Mouse (Mus musculus): ENCODE measurements around the gene Epb41.
A peak's percentile ranks its signal among the peaks of the same experiment; 100 is the strongest.

Epb41 gene

GRCm38 (mm10) chr4:132074077-132074932 lies 816 bp downstream of the Epb41 start, which contains the start of gene Gm10300:
Gene Gm10300 (plus strand): TSS chr4:132074697.
- peak; percentile 46 for DNase-seq (ENCODE audit: low spot score)

DNA sequence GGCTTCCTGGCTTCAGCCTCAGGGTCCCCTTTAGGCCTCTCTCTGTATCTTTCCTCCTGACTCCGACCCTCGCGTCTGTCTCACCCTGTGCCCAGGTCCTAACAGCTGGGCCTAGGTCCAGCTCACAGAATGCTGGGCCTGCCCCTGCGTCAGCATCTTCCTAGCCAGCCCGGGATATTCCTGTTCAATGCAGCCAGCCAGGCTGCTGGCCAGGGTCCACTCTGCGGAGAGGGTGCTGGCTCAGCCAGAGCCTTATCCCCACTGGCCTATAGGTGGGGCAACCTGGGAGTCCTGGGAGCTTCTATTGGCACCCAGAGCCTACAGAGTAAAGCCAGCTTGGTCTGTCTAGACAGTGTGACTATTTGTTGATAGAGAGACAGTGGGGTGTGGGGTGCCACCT lies 2.2 kb downstream of the Epb41 start:
- DNase-seq (ENCODE audit: low spot score) = no peak

- no peak for DNase-seq (ENCODE audit: low spot score)
Observed at GRCm38 (mm10) chr4:132072156-132072555, 3.0 kb downstream of the Epb41 start.

DNA sequence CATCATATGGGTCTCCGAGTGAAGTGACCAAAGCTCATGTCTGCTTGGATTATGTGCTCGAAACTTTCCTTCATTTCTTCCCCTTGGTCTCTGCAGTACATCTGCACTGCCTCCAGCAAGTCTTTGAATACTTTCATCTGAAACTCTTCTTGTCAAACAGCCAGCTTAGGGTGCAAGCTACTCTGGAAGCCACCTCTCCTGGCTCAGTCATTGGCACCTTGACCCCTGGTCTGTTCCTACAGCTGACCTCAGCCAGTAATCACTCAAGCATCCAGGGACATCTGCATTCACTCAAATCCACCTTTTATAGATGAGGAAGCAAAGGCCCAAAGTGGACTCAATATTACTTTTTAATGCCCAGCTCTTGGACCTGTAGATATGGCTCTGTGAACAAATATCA lies 3.4 kb downstream of the Epb41 start:
- DNase-seq (ENCODE audit: low spot score) = no peak

GRCm38 (mm10) chr4:132067938-132068235 lies 7.2 kb downstream of the Epb41 start:
- DNase-seq (ENCODE audit: low spot score) = no peak

DNA sequence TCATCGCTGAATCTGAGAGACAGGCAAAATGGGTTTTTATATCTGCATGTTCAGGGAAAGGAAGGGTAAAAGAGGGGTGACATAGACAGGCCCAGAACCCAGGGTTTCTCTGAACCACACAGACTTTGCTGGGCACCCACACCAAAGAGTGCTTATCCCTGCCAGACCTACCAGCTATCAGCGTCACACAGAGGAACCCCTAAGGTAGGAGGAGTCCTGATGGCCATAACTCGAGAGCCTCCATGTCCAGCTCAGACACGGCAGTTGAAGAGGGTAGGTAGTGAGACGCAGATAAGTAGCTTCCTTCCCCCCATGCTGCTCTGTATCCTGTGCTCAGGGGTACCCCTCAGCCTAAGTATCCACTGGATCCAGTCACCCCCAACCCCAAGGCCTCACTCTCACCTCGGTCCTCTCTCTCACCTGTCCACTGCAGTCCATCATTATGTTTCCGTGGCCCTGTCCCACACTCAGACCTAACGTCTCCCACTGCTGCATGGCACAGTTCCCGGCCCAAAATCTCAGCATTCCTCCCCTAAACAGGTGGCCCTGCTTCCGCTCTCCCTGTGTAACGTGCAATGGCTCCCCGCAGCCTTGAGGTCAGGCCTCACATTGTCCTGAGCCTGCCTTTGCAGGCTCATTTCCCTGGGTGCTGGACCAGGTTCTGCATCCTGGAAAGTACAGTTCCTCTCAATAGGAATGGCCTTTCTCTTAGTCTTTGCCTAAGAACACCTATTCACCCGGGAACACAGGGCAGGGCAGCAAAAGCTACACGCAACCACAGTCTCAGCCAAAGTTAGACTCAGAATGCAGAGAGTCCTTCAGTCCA lies 7.8 kb downstream of the Epb41 start:
- no peak for DNase-seq (ENCODE audit: low spot score)

- DNase-seq (ENCODE audit: low spot score) = peak; percentile 41
Observed at GRCm38 (mm10) chr4:132066101-132066773, 8.9 kb downstream of the Epb41 start.

GRCm38 (mm10) chr4:132065578-132065977 lies 9.5 kb downstream of the Epb41 start:
- DNase-seq (ENCODE audit: low spot score) = no peak

DNA sequence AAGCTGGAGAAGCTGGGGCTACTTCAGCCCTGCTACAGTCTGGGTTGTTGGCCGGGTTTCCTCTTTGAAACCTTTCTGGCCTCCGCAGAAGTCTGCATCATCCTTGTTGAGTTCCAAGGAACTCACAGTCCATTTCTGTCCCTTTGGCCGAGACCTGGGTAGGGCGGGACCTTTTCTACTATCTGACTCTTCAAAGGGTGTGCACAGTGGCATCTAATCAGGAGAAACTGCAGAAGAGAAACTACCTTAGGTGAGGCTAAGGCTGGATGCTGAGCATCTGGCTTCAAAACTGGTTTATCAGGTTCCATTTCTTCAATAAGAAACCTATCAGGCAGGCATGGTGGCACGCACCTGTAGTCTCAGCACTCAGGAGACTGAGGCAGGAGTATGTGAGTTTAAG lies 10.6 kb downstream of the Epb41 start:
- DNase-seq (ENCODE audit: low spot score) = no peak

GRCm38 (mm10) chr4:132062934-132063884 lies 11.9 kb downstream of the Epb41 start:
- DNase-seq (ENCODE audit: low spot score) = no peak

DNA sequence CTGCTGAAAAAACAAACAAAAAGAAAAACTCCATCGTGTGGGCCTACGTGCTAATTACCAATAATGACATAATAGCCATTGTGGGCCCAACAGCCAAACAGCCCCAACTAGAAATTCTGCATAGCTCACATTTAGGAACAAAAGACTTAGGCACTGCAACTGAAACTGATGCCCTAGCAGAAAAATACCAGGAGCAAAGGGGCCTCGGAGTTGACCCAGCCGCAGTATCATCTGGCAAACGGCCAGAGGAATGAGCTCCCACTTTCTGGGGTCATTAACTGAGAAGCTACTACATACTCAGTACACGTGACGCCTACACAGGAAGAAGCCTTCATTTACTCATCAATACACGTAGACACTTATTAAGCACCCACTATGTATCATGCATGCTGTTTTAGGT lies 12.8 kb downstream of the Epb41 start:
- DNase-seq (ENCODE audit: low spot score) = no peak

DNA sequence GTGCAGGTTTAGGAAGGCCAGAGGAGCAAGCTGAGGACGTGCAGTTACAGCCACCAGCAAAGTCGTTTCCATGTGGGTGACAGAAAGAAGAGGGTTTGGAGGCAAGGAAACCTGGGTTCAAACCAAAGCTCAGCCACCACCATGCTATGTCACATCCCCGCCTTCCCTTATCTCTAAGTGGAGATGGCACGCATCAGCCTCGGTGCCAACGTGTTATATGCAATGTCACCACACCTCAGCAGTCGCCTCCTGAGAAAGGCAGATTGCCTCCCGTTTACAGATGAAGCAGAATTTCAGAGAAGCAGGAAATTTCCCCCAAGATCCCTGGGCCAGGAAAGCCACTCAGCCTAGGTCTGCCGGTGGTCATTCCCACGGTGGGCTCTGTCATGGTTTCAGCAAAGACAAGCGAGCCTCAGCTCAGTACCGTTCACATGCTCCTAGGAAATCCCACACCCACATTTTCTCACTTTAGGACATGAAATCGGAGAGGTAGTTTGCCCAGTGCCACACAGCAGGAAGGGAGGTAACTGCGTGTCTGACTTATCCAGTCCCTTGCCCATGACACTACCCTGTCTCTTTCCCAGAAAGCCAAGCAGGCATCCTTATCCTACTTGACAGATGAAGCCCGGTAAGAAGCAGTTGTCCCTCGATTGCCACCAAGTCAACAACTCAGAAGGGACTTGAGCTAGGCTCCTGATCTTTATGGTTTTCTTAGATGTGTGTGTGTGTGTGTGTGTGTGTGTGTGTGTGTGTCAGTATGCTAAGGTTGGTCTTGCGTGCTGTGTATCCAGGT lies 14.9 kb downstream of the Epb41 start:
- DNase-seq (ENCODE audit: low spot score) = no peak

DNA sequence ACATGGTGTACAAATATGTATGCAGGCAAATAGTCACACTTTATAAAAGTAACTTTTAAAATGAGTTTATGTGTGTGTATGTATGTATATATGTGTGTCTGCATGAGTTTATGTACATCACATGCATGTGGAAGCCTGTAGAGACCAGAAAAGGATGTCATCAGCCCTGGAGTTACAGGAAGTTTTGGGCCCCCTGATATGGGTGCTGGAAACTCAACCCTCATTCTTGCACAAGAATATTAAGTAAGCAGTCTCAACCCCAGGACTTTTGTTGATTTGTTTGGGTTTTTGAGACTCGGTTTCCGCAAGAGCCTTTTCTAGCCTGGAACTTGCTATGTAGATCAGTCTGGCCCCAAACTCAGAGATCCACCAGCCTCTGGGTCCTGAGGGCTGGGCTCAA lies 15.6 kb downstream of the Epb41 start:
- DNase-seq (ENCODE audit: low spot score) = no peak

DNA sequence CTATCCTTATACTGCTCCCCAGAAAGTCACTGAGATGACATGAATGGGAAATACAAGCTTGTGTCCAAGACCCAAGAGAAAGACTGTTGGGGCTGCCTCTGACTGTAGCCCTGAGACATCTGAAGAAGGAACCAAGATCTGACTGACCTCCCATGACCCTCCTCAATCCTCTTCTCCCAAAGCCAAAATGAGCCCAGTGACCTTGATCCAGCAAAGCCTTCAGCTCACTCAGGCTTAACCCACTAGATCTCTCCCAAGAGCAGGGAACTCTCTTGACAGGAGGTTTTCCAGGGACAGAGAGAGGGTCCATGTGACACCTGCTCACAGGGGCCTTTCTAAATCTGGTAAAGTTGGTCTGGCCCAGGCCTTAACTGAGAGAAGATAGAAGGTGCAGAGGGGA lies 17.8 kb downstream of the Epb41 start:
- DNase-seq (ENCODE audit: low spot score) = no peak

DNA sequence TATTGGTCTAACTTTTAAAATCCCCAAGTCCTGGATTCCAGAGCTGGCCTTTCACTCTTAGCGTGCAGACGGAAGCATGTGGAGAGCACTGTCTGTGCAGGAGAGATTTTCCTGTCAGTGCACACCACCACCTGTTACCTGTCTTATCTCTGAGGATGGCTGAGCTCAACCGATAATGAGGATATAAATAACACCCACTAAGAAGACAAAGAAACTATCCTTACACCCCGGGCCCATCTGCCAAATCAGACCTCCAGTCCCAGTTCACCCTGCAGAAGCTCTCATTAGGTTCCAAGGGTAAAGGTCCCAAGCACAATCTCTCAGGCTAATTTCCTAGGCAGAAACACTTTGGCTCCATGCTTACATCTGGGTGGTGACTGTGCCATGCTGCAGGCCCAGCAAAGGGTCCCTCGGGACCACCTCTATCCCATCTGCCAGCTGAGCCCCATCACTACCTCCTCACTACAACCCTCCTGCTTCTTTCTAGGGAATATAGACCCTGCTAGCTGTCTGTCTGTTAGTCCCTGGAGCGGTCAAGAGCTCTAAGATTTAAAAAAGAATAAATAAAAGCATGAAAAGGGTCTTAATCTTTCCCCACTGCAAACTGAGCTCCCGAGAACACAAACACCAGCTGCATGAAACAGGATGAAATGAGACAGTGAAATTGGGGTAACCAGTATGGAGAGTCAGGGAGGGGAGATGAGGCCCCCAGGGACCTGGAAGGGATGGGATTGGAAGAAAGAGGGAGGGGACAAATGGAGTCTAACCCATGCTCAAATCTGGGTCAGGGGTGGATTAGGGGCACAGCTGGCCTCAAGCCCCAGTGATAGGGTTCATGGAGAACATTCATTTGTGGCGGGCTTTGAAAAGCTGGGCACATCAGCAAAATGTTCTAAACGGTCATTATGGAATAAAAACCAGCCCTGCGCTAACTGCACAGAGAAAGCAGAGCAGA lies 23.5 kb downstream of the Epb41 start:
- DNase-seq (ENCODE audit: low spot score) = no peak

DNA sequence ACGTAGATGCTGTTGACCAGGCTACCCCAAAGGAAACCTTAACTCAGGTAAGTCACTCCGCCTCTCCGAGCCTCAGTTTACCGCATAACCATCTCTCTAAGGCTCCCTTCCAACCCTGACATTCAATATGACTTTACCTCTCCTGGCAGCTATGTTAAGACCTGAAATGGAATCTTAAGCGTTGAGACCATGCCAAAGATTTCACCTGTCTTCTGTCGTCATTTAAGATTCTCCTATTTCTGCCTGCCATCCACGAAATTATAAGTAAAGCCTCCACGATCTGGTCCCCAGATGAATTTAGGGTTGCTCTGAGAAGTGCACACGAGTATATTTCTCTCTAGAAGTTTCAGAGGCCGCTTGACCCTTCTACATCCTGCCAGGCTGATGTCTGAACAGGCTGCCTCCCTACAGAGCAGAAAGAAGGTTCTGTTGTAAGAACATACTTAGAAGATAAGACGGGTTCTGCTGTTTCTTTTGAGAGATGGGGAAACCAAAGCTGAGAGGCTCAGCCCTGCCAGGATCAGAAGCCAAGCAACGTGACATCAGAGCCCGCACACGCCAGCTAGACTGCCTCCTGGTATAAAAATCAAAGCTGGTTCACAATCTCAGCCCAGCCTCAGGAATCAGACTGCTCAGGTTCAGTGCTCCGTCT lies 25.4 kb downstream of the Epb41 start:
- no peak for DNase-seq (ENCODE audit: low spot score)

- DNase-seq (ENCODE audit: low spot score) = peak; percentile 88
Observed at GRCm38 (mm10) chr4:132048995-132049404, 26.1 kb downstream of the Epb41 start.

DNA sequence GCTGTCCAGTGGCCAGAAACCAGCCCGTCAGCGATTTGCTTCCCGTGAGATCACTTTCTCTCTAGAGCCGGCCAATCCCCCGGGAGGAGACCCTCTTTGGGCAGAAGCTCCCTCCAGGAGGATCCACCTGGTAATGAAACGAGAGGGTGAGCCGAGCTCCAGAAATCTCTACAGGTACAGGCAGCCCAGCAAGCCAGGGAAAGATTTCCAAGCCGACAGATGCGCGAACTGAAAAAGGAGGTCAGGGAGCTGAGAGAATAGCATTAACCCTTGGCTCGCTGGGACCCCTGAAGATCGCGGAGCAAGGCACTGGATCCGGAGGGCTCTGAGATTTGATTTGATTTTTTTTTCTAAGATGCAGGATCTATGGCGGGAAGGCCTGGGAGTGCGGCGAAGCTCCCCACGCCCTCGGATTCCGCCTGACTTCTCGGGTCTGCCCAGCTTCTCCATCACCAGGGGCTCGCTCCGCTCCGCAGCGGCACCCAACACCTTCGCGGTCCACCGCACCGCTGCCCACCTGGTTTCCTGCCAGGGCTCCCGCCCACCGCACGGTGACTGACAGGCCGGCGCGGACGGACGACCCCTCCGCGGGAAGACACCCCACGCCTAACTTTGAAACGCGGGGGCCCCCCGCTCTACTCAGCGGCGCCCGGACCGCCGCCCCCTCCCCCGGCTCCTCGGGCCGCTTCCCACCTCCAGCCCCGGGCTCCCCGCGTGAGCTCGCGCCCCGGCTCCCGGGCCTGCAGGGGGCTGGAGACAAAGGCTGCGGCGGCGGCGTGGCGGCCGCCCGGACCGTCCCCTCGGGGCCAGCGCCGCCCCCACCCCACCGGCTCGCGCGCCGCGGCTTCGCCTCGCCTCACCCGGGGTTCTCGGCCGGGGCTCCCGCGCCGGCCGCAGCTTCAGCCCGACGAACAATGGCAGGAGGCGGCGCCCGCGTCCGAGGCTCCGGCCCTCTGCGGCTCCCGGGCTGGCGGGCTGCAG lies 26.8 kb downstream of the Epb41 start:
- peak; percentile 35 for DNase-seq (ENCODE audit: low spot score)
